Mouse (Mus musculus) heart, adult 2 months (tissue): ENCODE measurements at regions not wholly inside any gene's neighbourhood (a gene's known extent, or its start where the extent isn't known, plus 50 kb on each side); places are given as distances from the start of the nearest gene placed in this dataset.

Experiments used
- DNase-seq, 2 experiments: peaks; one replicate each; pipeline ENCODE4 v3.0.0; 2021
- H3K27ac ChIP-seq: fragments of 200-600 bp; 2 replicates; pipeline ENCODE4 v1.8.1; 2022
- H3K27me3 ChIP-seq: fragments of 200-500 bp; 2 replicates; pipeline ENCODE4 v1.6.1; 2012; ENCODE audit warnings: mild to moderate bottlenecking, low read length, inconsistent platforms, mixed read lengths; ENCODE audit not compliant: control insufficient read depth, insufficient read depth
- H3K36me3 ChIP-seq: fragments of 200-500 bp; 2 replicates; pipeline ENCODE4 v1.6.1; 2012; ENCODE audit warnings: low read length, inconsistent platforms; ENCODE audit not compliant: control insufficient read depth, insufficient read depth
- H3K4me1 ChIP-seq: fragments of 200-500 bp; 2 replicates; pipeline ENCODE4 v1.6.1; 2011; ENCODE audit warnings: low read length; ENCODE audit not compliant: control insufficient read depth, insufficient read depth
- H3K4me3 ChIP-seq: fragments of 200-600 bp; 2 replicates; pipeline ENCODE4 v1.8.1; 2022
- H3K79me2 ChIP-seq: fragments of 200-500 bp; replicated peaks from 2 replicates; pipeline ENCODE4 v1.6.1; 2012; ENCODE audit warnings: mild to moderate bottlenecking, inconsistent platforms, low read length, moderate library complexity, mixed read lengths; ENCODE audit not compliant: control insufficient read depth, insufficient read depth
- H3K9ac ChIP-seq: fragments of 200-500 bp; 2 replicates; pipeline ENCODE4 v1.6.1; 2012; ENCODE audit warnings: low read depth, mild to moderate bottlenecking, control low read depth, inconsistent platforms, low read length, mixed read lengths
- CTCF ChIP-seq: fragments of 200-600 bp; IDR thresholded peaks from 2 replicates; pipeline ENCODE4 v1.8.1; 2022; ENCODE audit warnings: antibody characterized with exemption, mild to moderate bottlenecking, moderate library complexity
- EP300 ChIP-seq: fragments of 200-500 bp; IDR thresholded peaks from 2 replicates; pipeline ENCODE4 v1.6.1; 2011; ENCODE audit warnings: low read depth, low read length, control low read depth; ENCODE audit not compliant: insufficient read depth
- POLR2A ChIP-seq: fragments of 200-500 bp; IDR thresholded peaks from 2 replicates; pipeline ENCODE4 v1.6.1; 2011; ENCODE audit warnings: mild to moderate bottlenecking, low read depth, low read length, control low read depth; ENCODE audit not compliant: insufficient read depth
- WGBS: fragments of 180-500 bp; shearing (Covaris S2); methylation state at CpG from one replicate; pipeline ENCODE4 v1.1.7; 2018; 5-methylcytosine and 5-hydroxymethylcytosine counted together
- intact Hi-C: fragments of 180-260 bp; cut with DNase I; formaldehyde crosslinking; loops from one replicate; pipeline ENCODE4 v1.15.1; 2025

- WGBS, result 37% methylated on average over 3 of the region's 3 CpGs
- no peak for TF ChIP-seq EP300
- no peak for TF ChIP-seq POLR2A
- no peak for TF ChIP-seq CTCF
- H3K4me1 ChIP-seq, result no peaks in the 10 kb centered on the region
- no peak for DNase-seq
- intact Hi-C loops, result loop anchor here (5.0 to 10.0 kb wide), 2 partner anchors 39 to 481 kb away; no protein-coding TSS in a partner anchor
- H3K27me3 ChIP-seq, result no peaks in the 10 kb centered on the region
- H3K9ac ChIP-seq, result no peak overlapping the region
- H3K27ac ChIP-seq, result peak overlapping the region; percentile 90
- H3K4me3 ChIP-seq, result no peak overlapping the region
- H3K79me2 ChIP-seq, result no peaks in the 10 kb centered on the region
- H3K36me3 ChIP-seq, result no peaks in the 10 kb centered on the region; the same call in 1 of the 2 replicates
Measured at GRCm38 (mm10) chr17:4133678-4134077, 437.6 kb upstream of the Nox3 start.

- no peak overlapping the region for H3K27ac ChIP-seq
- intact Hi-C loops, result no loop called here
- 84% methylated on average over 2 of the region's 2 CpGs for WGBS
Measured at GRCm38 (mm10) chr17:4163502-4163901, 467.4 kb upstream of the Nox3 start.

GRCm38 (mm10) chr17:4173951-4174361 is 477.9 kb upstream of the Nox3 start:
- peak overlapping the region; percentile 87 for H3K27ac ChIP-seq
- H3K36me3 ChIP-seq, result peaks cover 3% of the 10 kb centered on the region; the same call in 1 of the 2 replicates
- peaks cover 2% of the 10 kb centered on the region; the same call in 1 of the 2 replicates for H3K4me1 ChIP-seq
- 0 out of 2 replicates have a peak, but pooled peaks have one; percentile 36 for TF ChIP-seq EP300
- TF ChIP-seq POLR2A, result no peak
- no peaks in the 10 kb centered on the region for H3K79me2 ChIP-seq
- DNase-seq, result peak; percentile 34 to 73
- WGBS, result 26% methylated on average over 4 of the region's 4 CpGs
- no peak overlapping the region for H3K9ac ChIP-seq
- no peak overlapping the region for H3K4me3 ChIP-seq
- intact Hi-C loops, result loop anchor here (5.0 to 10.0 kb wide), 2 partner anchors 42 to 121 kb away; no protein-coding TSS in a partner anchor
- H3K27me3 ChIP-seq, result no peaks in the 10 kb centered on the region

More at GRCm38 (mm10) chr17:4163502-4163901, 467.4 kb upstream of the Nox3 start:
- no peaks in the 10 kb centered on the region for H3K27me3 ChIP-seq
- TF ChIP-seq EP300 (no peak), POLR2A (no peak), CTCF (no peak)
- no peak overlapping the region for H3K4me3 ChIP-seq
- no peak overlapping the region for H3K9ac ChIP-seq
- H3K4me1 ChIP-seq, result no peaks in the 10 kb centered on the region
- H3K79me2 ChIP-seq, result no peaks in the 10 kb centered on the region
- DNase-seq, result no peak
- no peaks in the 10 kb centered on the region for H3K36me3 ChIP-seq

- no peak for DNase-seq
- Histone ChIP-seq H3K4me1 (peaks cover 2% of the 10 kb centered on the region; the same call in 1 of the 2 replicates), H3K27ac (peak overlapping the region; percentile 87), H3K36me3 (peaks cover 3% of the 10 kb centered on the region; the same call in 1 of the 2 replicates), H3K9ac (no peak overlapping the region), H3K27me3 (no peaks in the 10 kb centered on the region), H3K79me2 (no peaks in the 10 kb centered on the region), H3K4me3 (no peak overlapping the region)
- intact Hi-C loops, result loop anchor here (10.0 kb wide), 1 partner anchor 120 kb away; no protein-coding TSS in a partner anchor
- TF ChIP-seq CTCF (no peak), EP300 (no peak), POLR2A (no peak)
- WGBS, result 70% methylated on average over 9 of the region's 9 CpGs
Measured at GRCm38 (mm10) chr17:4175006-4175405, 478.9 kb upstream of the Nox3 start.

- no peak overlapping the region for H3K27ac ChIP-seq
- TF ChIP-seq CTCF (no peak), EP300 (no peak), POLR2A (no peak)
- peaks cover 3% of the 10 kb centered on the region; the same call in 1 of the 2 replicates for H3K36me3 ChIP-seq
- intact Hi-C loops, result loop anchor here (10.0 kb wide), 1 partner anchor 118 kb away; no protein-coding TSS in a partner anchor
- no peak overlapping the region for H3K9ac ChIP-seq
- peaks cover 2% of the 10 kb centered on the region; the same call in 1 of the 2 replicates for H3K4me1 ChIP-seq
- DNase-seq, result no peak
- no peaks in the 10 kb centered on the region for H3K27me3 ChIP-seq
- no peaks in the 10 kb centered on the region for H3K79me2 ChIP-seq
- 76% methylated on average over 3 of the region's 3 CpGs for WGBS
- H3K4me3 ChIP-seq, result no peak overlapping the region
Measured at GRCm38 (mm10) chr17:4176524-4176923, 480.5 kb upstream of the Nox3 start.

- Histone ChIP-seq H3K4me1 (peaks cover 2% of the 10 kb centered on the region; the same call in 1 of the 2 replicates), H3K9ac (no peak overlapping the region), H3K27me3 (no peaks in the 10 kb centered on the region), H3K4me3 (no peak overlapping the region), H3K79me2 (no peaks in the 10 kb centered on the region), H3K27ac (no peak overlapping the region), H3K36me3 (peaks cover 3% of the 10 kb centered on the region; the same call in 1 of the 2 replicates)
- WGBS, result 59% methylated on average over 9 of the region's 9 CpGs
- TF ChIP-seq POLR2A, result no peak
- no peak for TF ChIP-seq EP300
- TF ChIP-seq CTCF, result no peak
- intact Hi-C loops, result loop anchor here (10.0 kb wide), 1 partner anchor 117 kb away; no protein-coding TSS in a partner anchor
- DNase-seq, result no peak
Measured at GRCm38 (mm10) chr17:4177485-4178150, 481.6 kb upstream of the Nox3 start.
